Mouse (Mus musculus) ES-E14 (cell line): ENCODE results near the gene Cutal. TPM values are rescaled to one million over a fixed set of nuclear protein-coding genes. Genes with fewer than 3 reads are reported as not detected.

ENCODE experiments used
- DNase-seq: peaks from one replicate; pipeline ENCODE4 v3.0.0-alpha.2; 2013; ENCODE audit warnings: low read depth, low spot score
- H3K27ac ChIP-seq: 2 replicates; pipeline ENCODE4 v1.5.1; 2012; ENCODE audit warnings: low read depth, mild to moderate bottlenecking, low read length, moderate library complexity, mixed read lengths; ENCODE audit not compliant: poor library complexity, insufficient read depth, severe bottlenecking
- H3K36me3 ChIP-seq: 2 replicates; pipeline ENCODE4 v1.6.1; 2012; ENCODE audit warnings: mild to moderate bottlenecking, low read length, moderate library complexity, mixed read lengths; ENCODE audit not compliant: control insufficient read depth, poor library complexity, insufficient read depth, severe bottlenecking
- H3K4me1 ChIP-seq, 2 experiments: fragments of 150-350 bp in 1 of 2; sonication (generic) in 1 of 2; 2 replicates each; pipeline ENCODE4 v1.6.1; 2012; ENCODE audit warnings: low read length in 2 of 2, mild to moderate bottlenecking in 1 of 2, mixed read lengths in 1 of 2; ENCODE audit not compliant: control insufficient read depth in 2 of 2, insufficient read depth in 2 of 2, poor library complexity in 1 of 2
- H3K4me3 ChIP-seq, 2 experiments: fragments of 150-350 bp in 1 of 2; sonication (generic) in 1 of 2; 2 replicates each; pipeline ENCODE4 v1.5.1; 2012; ENCODE audit warnings: low read length in 2 of 2, low read depth in 1 of 2, mild to moderate bottlenecking in 1 of 2, mixed read lengths in 1 of 2; ENCODE audit not compliant: insufficient read depth in 1 of 2, poor library complexity in 1 of 2, severe bottlenecking in 1 of 2
- H3K9ac ChIP-seq: 2 replicates; pipeline ENCODE4 v1.6.1; 2012; ENCODE audit warnings: low read depth, mild to moderate bottlenecking, low read length, mixed read lengths; ENCODE audit not compliant: poor library complexity, insufficient read depth, severe bottlenecking
- H3K9me3 ChIP-seq: fragments of 150-350 bp; sonication (generic); 2 replicates; pipeline ENCODE4 v1.6.1; 2012; ENCODE audit warnings: low read depth, mild to moderate bottlenecking, low read length; ENCODE audit not compliant: control insufficient read depth, insufficient read depth
- CHD2 ChIP-seq: IDR thresholded peaks from 2 replicates; pipeline ENCODE4 v1.6.1; 2014; ENCODE audit warnings: mild to moderate bottlenecking, low read depth, low read length, inconsistent platforms
- HCFC1 ChIP-seq: IDR thresholded peaks from 2 replicates; pipeline ENCODE4 v1.6.1; 2012; ENCODE audit warnings: low read length, inconsistent platforms, borderline replicate concordance; ENCODE audit not compliant: insufficient read depth
- MAFK ChIP-seq: IDR thresholded peaks from 2 replicates; pipeline ENCODE4 v1.6.1; 2014; ENCODE audit warnings: mild to moderate bottlenecking, low read depth, low read length, inconsistent platforms; ENCODE audit not compliant: insufficient read depth
- ZC3H11A ChIP-seq: IDR thresholded peaks from 2 replicates; pipeline ENCODE4 v1.6.1; 2012; ENCODE audit warnings: low read depth, mild to moderate bottlenecking, inconsistent platforms, low read length, borderline replicate concordance
- ZNF384 ChIP-seq: IDR thresholded peaks from 2 replicates; pipeline ENCODE4 v1.6.1; 2012; ENCODE audit warnings: low read depth, low read length, inconsistent platforms
- in situ Hi-C, 2 experiments: fragments of 600-800 bp; cut with MboI; formaldehyde crosslinking; loops; one replicate each; pipeline ENCODE4 v1.15.1; 2025; ENCODE audit warnings: low sequenced_read_pairs in 2 of 2, inconsistent platforms in 1 of 2; ENCODE audit not compliant: unreplicated experiment in 2 of 2
- total RNA-seq: library from RNA; depleted of rRNA; stranded (reverse); fragments of 300-350 nt; gene quantifications from 2 replicates; pipeline ENCODE4 v1.2.3, GENCODE M21; 2012

The Cutal gene
- total RNA-seq, 1 experiment = 0.22 TPM

DNA sequence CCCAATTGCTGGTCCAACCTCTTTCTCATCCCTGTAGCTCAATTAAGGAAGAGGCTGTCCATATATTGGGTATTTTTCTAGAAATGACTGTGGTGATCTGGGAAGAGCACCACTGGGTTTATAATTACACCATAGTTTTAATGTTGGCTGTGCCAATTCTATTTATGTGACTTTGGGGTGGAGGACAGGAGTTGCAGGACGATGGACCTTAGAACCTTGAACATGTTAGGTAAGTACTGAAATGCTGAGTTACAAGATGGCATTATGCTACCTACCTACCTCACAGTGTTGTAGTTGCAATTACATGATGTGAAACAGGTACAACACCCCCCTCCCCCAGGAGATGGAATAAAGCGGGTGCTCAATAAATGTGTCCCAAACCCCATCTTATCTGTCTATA lies 8.6 kb downstream of the Cutal start:
- H3K9ac ChIP-seq = no peak overlapping the region
- DNase-seq = no peak
- TF ChIP-seq HCFC1 = no peak
- TF ChIP-seq CHD2 = no peak
- H3K9me3 ChIP-seq = no peaks in the 10 kb centered on the region
- H3K4me3 ChIP-seq = no peak overlapping the region
- H3K36me3 ChIP-seq = no peaks in the 10 kb centered on the region
- H3K4me1 ChIP-seq = peaks cover 0 to 2% of the 10 kb centered on the region in 2 experiments; a peak in 1 of 4 replicates
- in situ Hi-C loops = no loop called here
- H3K27ac ChIP-seq = no peak overlapping the region

DNA sequence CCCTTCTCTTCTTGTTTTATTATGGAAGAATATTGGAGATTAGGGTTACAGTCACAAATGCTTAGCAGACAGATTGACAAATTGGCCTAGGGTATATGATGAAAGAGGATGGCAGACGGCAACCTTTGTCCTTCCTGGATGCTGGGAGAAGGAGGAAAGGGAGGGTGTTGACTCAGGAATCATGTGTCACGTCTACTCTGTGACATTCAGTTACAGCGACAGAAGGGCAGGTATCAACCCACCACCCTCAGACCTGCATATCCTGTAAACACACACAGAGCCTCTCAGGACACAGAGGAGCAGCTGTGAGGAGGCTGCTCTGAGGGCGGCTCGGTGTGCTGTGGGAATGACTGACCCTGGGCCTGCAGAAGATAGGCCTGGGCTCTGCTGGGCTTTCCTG lies 9.0 kb downstream of the Cutal start:
- no peak for DNase-seq
- in situ Hi-C loops = no loop called here
- Histone ChIP-seq H3K4me3 (no peak overlapping the region), H3K36me3 (no peaks in the 10 kb centered on the region), H3K4me1 (peaks cover 0 to 2% of the 10 kb centered on the region in 2 experiments; a peak in 1 of 4 replicates), H3K27ac (no peak overlapping the region), H3K9me3 (no peaks in the 10 kb centered on the region), H3K9ac (no peak overlapping the region)
- TF ChIP-seq ZNF384 = no peak
- TF ChIP-seq MAFK = no peak
- no peak for TF ChIP-seq ZC3H11A
- TF ChIP-seq HCFC1 = no peak
- TF ChIP-seq CHD2 = no peak

DNA sequence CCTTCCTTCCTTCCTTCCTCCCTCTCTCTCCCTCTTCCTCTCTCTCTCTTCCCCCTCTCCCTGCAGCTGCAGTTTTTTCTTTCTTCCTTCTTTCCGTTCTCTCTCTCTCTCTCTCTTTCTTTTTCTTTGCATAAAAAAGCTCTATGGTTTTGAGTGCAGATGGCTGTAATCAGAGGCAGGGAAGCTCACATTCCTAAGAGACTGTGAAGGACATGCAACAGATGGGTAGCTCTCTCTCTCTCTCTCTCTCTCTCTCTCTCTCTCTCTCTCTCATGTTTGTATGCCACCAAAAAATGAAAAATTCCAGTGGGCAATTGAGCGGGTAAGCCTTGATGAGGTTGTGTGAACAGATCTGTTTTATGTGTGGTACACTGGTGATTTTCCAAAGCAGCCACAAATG lies 10.0 kb downstream of the Cutal start:
- H3K4me1 ChIP-seq = no peaks in the 10 kb centered on the region
- no peak overlapping the region for H3K9ac ChIP-seq
- no peak for TF ChIP-seq ZNF384
- TF ChIP-seq MAFK = no peak
- no peak for TF ChIP-seq HCFC1
- TF ChIP-seq ZC3H11A = no peak
- TF ChIP-seq CHD2 = no peak
- no peak overlapping the region for H3K4me3 ChIP-seq
- no peaks in the 10 kb centered on the region for H3K9me3 ChIP-seq
- no peaks in the 10 kb centered on the region for H3K36me3 ChIP-seq
- DNase-seq = no peak
- in situ Hi-C loops = no loop called here
- no peak overlapping the region for H3K27ac ChIP-seq

DNA sequence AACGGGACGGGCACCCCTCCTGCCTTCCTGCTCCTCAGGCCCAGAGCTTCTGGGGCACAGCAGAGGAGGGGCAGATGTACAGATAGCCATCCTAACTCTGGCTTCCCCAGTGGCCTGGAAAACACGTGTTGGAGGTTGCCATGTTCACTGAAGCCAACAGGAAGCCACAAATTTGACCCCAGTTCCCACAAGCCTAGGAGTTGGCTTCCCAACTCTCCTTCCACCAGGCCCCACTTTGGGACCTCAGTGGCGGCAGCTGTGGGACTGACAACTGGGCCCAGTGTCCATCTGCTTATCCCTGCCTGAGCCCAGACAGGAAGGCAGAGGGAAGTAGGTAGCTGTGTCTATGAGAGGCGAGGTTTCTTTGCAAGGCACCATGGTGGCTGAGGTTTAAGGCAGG lies 19.8 kb downstream of the Cutal start:
- in situ Hi-C loops = no loop called here
- no peak for DNase-seq
- no peak for TF ChIP-seq HCFC1
- TF ChIP-seq ZNF384 = no peak
- no peak for TF ChIP-seq ZC3H11A
- no peak for TF ChIP-seq MAFK
- TF ChIP-seq CHD2 = no peak

DNA sequence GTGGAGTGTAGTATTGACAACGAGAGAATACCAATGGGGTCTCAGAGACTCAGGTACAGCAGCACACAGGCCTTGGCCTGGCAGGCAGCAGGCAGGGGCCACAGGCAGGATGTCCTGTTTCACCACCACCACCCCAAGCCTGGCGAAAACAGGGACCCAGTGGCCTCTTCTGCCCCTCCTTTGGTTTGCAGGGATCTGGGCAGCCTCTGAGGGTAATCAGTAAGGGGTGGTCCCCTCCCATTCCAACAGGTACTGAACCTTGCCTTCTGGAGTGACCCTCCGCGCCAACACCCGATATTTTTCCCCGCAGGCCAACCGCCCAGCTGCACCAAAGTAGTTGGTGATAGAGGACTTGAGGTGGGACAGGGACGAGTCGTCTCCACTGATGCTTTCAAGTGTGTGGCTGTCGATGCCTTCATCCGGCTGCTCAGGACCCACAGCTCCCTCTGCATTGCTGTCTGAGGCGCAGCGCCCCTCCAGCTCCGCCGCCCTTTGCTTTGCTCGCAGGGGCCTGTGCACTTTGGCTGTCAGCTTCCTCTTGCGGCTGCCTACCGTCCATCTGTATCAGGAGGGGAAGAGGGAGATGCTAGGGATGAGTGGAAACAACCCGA lies 21.4 kb downstream of the Cutal start:
- H3K4me3 ChIP-seq = peak overlapping the region; percentile 34 to 36; a peak in 2 of 4 replicates
- 0 out of 2 replicates have a peak, but pooled peaks cover 1% of the 10 kb centered on the region for H3K36me3 ChIP-seq
- no peaks in the 10 kb centered on the region for H3K9me3 ChIP-seq
- in situ Hi-C loops = no loop called here
- H3K9ac ChIP-seq = no peak overlapping the region; the same call in 1 of the 2 replicates
- H3K4me1 ChIP-seq = peaks cover 0 to 6% of the 10 kb centered on the region in 2 experiments; a peak in 2 of 4 replicates
- DNase-seq = no peak
- TF ChIP-seq ZNF384 = no peak
- no peak for TF ChIP-seq ZC3H11A
- no peak for TF ChIP-seq CHD2
- no peak for TF ChIP-seq HCFC1
- no peak for TF ChIP-seq MAFK
- H3K27ac ChIP-seq = no peak overlapping the region

More for the DNA sequence above, 19.8 kb downstream of the Cutal start:
- H3K9ac ChIP-seq = no peak overlapping the region
- H3K27ac ChIP-seq = no peak overlapping the region
- H3K9me3 ChIP-seq = no peaks in the 10 kb centered on the region
- no peak overlapping the region for H3K4me3 ChIP-seq
- peaks cover 0 to 6% of the 10 kb centered on the region in 2 experiments; a peak in 2 of 4 replicates for H3K4me1 ChIP-seq
- 0 out of 2 replicates have a peak, but pooled peaks cover 1% of the 10 kb centered on the region for H3K36me3 ChIP-seq
